Mouse (Mus musculus) forebrain, embryonic 14.5 days (tissue): Measurements from ENCODE around the gene Decr2. TPM values are rescaled to one million over a fixed set of nuclear protein-coding genes. Genes with fewer than 3 reads are reported as not detected.
"Not testable (repeated sequence)": the region's sequence is repeated elsewhere in the genome, so short reads cannot be mapped to it uniquely, and the experiment has no call there.

Experiments used
- ATAC-seq: fragments of 200-750 bp; cut with Nextera tagmentation; 2 replicates; pipeline ENCODE4 v1.8.0; 2017; ENCODE audit warnings: mild to moderate bottlenecking, moderate library complexity
- DNase-seq: peaks from one replicate; pipeline ENCODE4 v3.0.0-alpha.2; 2015; ENCODE audit warnings: low spot score
- H3K27ac ChIP-seq: fragments of 300-500 bp; sonication (generic); 2 replicates; pipeline ENCODE4 v1.5.1; 2014; ENCODE audit warnings: low read depth, mild to moderate bottlenecking, control low read depth, low read length, moderate library complexity
- H3K27me3 ChIP-seq: fragments of 300-500 bp; sonication (generic); replicated peaks from 2 replicates; pipeline ENCODE4 v1.6.1; 2014; ENCODE audit warnings: low read length, control low read depth, mixed read lengths; ENCODE audit not compliant: control insufficient read depth, insufficient read depth
- H3K36me3 ChIP-seq: fragments of 300-500 bp; sonication (generic); 2 replicates; pipeline ENCODE4 v1.6.1; 2014; ENCODE audit warnings: low read length, control low read depth; ENCODE audit not compliant: control insufficient read depth, insufficient read depth
- H3K4me1 ChIP-seq: fragments of 300-500 bp; sonication (generic); 2 replicates; pipeline ENCODE4 v1.6.1; 2014; ENCODE audit warnings: antibody characterized with exemption, low read length, control low read depth; ENCODE audit not compliant: control insufficient read depth, insufficient read depth
- H3K4me2 ChIP-seq: fragments of 300-500 bp; sonication (generic); 2 replicates; pipeline ENCODE4 v1.6.1; 2014; ENCODE audit warnings: mild to moderate bottlenecking, control low read depth, low read length
- H3K4me3 ChIP-seq: fragments of 300-500 bp; sonication (generic); 2 replicates; pipeline ENCODE4 v1.5.1; 2014; ENCODE audit warnings: low read depth, low read length, control low read depth
- H3K9ac ChIP-seq: fragments of 300-500 bp; sonication (generic); 2 replicates; pipeline ENCODE4 v1.6.1; 2014; ENCODE audit warnings: mild to moderate bottlenecking, low read length, control low read depth, moderate library complexity
- H3K9me3 ChIP-seq: fragments of 300-500 bp; sonication (generic); replicated peaks from 2 replicates; pipeline ENCODE4 v1.6.1; 2016; ENCODE audit warnings: low read length, control low read depth, mixed read lengths; ENCODE audit not compliant: control insufficient read depth
- WGBS: fragments of 180-500 bp; shearing (Covaris S2); extraction: QIAGEN DNeasy Blood & Tissue Kit; methylation state at CpG from one replicate; pipeline ENCODE4 v1.1.7; 2014; 5-methylcytosine and 5-hydroxymethylcytosine counted together
- polyA plus RNA-seq: library from polyadenylated mRNA; unstranded; fragments of >200 nt; fragmentation: Nextera tagmentation; extraction: Ambion mirVana; gene quantifications from 2 replicates; pipeline ENCODE4 v1.2.1, GENCODE M21; 2014

The Decr2 gene
- polyA plus RNA-seq, 1 experiment from 2014 or later, result 14.4 TPM

DNA sequence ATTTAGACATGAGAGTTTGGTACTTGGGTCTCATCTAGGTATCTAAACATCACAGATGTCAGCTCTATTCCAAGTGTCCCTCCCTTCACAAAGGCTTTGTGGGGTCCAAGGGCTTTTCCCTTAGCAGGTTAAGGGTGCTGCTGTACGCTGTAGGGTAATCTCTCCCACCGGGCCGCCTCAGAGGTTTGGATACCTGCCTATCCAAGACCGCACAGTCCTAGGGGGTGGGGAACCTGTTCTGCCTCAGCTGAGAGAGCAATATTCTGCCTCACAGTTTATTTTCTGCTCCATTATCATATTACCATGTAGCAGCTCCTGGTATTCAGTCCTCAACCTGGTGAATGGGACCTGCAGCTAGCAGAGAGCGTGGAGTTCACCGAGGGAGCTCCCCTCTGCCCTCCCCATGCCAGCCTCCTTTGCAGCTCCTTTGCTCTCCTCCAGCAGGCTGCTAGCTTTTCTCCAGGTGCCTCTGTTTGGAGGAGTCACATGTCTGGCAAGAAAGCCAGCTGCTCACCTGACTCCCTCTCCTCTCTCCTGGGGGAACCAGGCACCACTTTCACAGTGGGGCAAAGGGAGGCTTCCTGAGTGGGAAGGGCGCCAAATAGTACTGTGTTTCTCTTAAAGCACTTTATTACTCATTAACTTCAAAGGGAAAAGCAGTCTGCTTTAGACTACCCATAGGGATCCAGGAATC, 25.2 kb upstream of the Decr2 start:
- 82% methylated on average over 7 of the region's 7 CpGs for WGBS
- Histone ChIP-seq H3K27ac (no peak overlapping the region), H3K4me3 (no peak overlapping the region), H3K36me3 (no peaks in the 10 kb centered on the region), H3K9me3 (no peaks in the 10 kb centered on the region), H3K9ac (no peak overlapping the region), H3K4me1 (peaks cover 7% of the 10 kb centered on the region; the same call in 1 of the 2 replicates), H3K27me3 (peaks cover 29% of the 10 kb centered on the region), H3K4me2 (no peak overlapping the region)
- DNase-seq, result no peak
- no peak for ATAC-seq

DNA sequence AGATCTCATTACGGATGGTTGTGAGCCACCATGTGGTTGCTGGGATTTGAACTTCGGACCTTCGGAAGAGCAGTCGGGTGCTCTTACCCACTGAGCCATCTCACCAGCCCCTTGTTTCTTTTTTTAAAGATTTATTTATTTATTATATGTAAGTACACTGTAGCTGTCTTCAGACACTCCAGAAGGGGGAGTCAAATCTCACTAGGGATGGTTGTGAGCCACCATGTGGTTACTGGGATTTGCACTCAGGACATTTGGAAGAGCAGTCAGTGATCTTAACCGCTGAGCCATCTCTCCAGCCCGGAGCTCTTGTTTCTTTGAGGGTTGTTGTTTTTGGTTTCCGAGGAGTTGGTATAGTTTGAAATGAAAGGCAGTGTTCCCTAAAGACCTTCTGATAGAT, 24.3 kb upstream of the Decr2 start:
- not testable (repeated sequence) for H3K4me2 ChIP-seq, ATAC-seq

DNA sequence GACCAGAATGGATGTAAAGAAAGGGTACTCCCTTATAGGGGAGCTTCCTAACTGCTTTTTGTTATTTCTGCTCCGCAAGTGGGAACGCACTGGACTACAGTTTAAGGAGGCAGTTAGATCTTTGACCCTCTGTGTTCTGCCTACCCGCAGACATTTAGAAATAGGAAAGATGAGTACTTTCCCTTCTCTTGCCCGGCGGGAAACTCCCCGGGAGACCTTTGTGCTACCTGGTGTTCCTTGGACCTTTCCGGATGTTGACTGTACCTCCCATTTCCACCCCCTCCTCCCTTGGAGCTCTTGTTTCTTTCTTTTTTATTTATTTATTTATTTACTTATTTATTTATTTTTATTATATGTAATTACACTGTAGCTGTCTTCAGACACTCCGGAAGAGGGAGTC, 23.9 kb upstream of the Decr2 start:
- Histone ChIP-seq H3K36me3 (no peaks in the 10 kb centered on the region), H3K4me1 (peaks cover 7% of the 10 kb centered on the region; the same call in 1 of the 2 replicates), H3K9me3 (no peaks in the 10 kb centered on the region), H3K27ac (no peak overlapping the region), H3K27me3 (peaks cover 26% of the 10 kb centered on the region), H3K9ac (peak overlapping the region; percentile 79; the same call in 1 of the 2 replicates), H3K4me3 (peak overlapping the region; percentile 72), H3K4me2 (peak overlapping the region; percentile 95)
- WGBS, result 11% methylated on average over 8 of the region's 8 CpGs
- DNase-seq, result no peak
- no peak for ATAC-seq

More for the DNA sequence above, 24.3 kb upstream of the Decr2 start:
- H3K27ac ChIP-seq, H3K4me1 ChIP-seq, H3K9me3 ChIP-seq, H3K4me3 ChIP-seq, DNase-seq, H3K36me3 ChIP-seq, H3K9ac ChIP-seq: not testable (repeated sequence)
- peaks cover 27% of the 10 kb centered on the region for H3K27me3 ChIP-seq
- WGBS, result 73% methylated on average over 7 of the region's 7 CpGs

DNA sequence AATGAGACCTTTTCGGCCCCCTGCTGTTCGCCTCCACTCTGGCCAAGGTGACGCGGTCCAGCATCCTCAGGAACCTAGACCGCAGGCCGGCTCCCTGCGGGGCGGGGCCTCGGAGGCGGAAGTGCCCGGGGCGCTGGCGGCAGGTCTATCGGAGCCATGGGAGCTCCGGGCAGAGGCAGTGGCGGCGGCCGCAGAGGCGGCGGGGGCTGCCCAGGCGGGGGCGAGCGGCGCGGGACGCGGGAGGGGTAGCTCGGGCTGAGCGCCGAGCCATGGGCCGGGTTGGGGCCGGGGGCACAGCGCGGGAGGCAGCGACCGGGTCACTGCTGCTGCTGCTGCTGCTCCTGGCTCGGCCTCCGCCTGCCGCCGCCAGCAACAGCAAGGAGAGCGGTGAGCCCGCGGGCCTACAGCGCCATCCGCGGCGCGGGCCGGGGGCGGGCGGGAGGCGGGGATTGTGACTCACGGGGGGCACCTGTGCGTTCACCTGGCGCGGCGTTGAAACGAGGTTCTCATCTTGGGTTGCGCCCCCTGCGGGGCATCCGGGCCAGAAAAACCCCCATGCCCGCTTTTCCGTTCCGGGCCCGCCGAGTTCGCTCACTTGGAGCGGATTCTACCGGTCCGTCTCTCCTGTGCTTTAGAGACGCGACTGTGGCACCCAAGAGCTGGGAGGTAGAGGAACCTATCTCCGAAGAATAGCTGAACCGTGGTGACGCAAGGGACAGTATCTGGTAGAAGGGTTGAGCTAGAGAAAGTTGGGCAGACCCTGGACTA, 23.2 kb upstream of the Decr2 start, which contains the start of gene Tmem8:
Tmem8 (plus strand) TSS at position 119 of the 768 bp plus-strand sequence.
- H3K4me1 ChIP-seq, result peaks cover 7% of the 10 kb centered on the region; the same call in 1 of the 2 replicates
- WGBS, result under 1% methylated on average over 67 of the region's 75 CpGs
- peak within 1 kb of the TSS; percentile 72 for H3K4me3 ChIP-seq
- H3K27ac ChIP-seq, result no peak within 1 kb of the TSS; the same call in 1 of the 2 replicates
- H3K4me2 ChIP-seq, result peak within 1 kb of the TSS; percentile 95
- no peaks in the 10 kb centered on the region for H3K36me3 ChIP-seq
- H3K9ac ChIP-seq, result peak within 1 kb of the TSS; percentile 79
- DNase-seq (peak; percentile 52), ATAC-seq (peak; percentile 76)
- no peaks in the 10 kb centered on the region for H3K9me3 ChIP-seq
- peaks cover 26% of the 10 kb centered on the region for H3K27me3 ChIP-seq

DNA sequence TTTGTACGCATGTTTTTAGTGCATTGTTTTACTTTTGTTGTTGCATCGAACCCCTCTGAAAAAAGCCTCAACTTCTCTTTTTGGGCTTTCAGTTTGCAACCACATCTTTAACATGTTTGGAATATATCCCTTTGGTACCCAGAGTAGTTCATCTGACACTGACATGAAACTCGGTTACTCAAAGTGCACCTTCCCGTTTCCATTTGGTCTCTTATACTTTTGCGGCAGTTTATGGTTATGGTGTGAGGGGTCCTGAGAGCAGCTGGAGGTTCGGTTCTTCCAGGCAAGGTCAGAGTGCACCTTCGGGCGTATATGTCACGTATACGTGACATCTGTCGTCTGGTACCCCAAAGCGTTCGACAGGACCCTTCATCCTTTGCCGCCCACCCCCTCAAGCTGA, 22.6 kb upstream of the Decr2 start:
- no peak overlapping the region for H3K27ac ChIP-seq
- DNase-seq, result no peak
- peak overlapping the region; percentile 79 for H3K9ac ChIP-seq
- no peaks in the 10 kb centered on the region for H3K36me3 ChIP-seq
- peak overlapping the region; percentile 72 for H3K4me3 ChIP-seq
- WGBS, result 22% methylated on average over 14 of the region's 14 CpGs
- peaks cover 7% of the 10 kb centered on the region; the same call in 1 of the 2 replicates for H3K4me1 ChIP-seq
- H3K9me3 ChIP-seq, result no peaks in the 10 kb centered on the region
- H3K4me2 ChIP-seq, result peak overlapping the region; percentile 95
- ATAC-seq, result no peak
- H3K27me3 ChIP-seq, result peaks cover 26% of the 10 kb centered on the region

DNA sequence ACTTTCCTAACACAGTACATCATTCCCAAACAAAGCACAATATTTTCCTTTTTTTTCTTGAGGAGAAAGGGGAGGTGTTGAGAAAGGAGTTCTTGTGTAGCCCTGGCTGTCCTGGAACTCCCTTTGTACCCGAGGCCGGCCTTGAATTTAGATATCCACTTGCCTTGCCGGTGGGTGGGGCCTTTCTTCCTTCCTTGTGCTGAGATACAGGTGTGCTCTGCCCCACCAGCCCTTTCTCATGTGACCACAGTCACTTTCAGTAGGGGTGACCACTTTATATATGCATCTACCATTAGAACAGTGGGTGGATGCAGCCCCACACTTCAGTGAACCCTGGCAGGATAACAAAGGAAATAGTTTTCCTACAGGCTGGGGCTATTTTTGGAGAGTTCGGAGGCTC, 21.6 kb upstream of the Decr2 start:
- DNase-seq (no peak), ATAC-seq (no peak)
- no peaks in the 10 kb centered on the region for H3K9me3 ChIP-seq
- H3K36me3 ChIP-seq, result no peaks in the 10 kb centered on the region
- H3K4me3 ChIP-seq, result no peak overlapping the region
- H3K27ac ChIP-seq, result no peak overlapping the region
- no peak overlapping the region for H3K9ac ChIP-seq
- no peak overlapping the region for H3K4me2 ChIP-seq
- peaks cover 7% of the 10 kb centered on the region; the same call in 1 of the 2 replicates for H3K4me1 ChIP-seq
- WGBS, result 20% methylated on average over 4 of the region's 4 CpGs
- peaks cover 26% of the 10 kb centered on the region for H3K27me3 ChIP-seq

DNA sequence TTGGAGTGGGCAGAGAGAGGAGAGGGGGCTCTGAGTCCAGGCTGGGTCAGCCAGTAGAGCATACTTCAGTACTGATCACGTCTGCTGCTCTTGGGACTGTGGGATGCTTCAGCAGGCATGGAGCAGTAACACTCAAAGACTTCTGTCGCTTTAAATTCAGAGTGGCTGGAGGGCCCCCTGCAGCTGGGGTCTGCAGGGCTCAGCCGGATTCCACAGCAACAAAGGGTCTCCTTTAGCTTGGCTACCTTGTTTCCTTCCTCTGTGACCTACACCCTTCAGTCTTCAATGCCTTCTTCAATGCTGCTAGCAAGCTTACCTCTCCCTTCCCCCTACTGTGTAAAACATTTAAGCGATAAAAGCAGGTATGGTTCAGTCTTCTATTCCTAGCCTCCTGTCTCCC, 20.9 kb upstream of the Decr2 start:
- Histone ChIP-seq H3K9me3 (no peaks in the 10 kb centered on the region), H3K27ac (no peak overlapping the region), H3K4me1 (peaks cover 7% of the 10 kb centered on the region; the same call in 1 of the 2 replicates), H3K4me2 (no peak overlapping the region), H3K27me3 (peaks cover 26% of the 10 kb centered on the region), H3K4me3 (no peak overlapping the region), H3K36me3 (no peaks in the 10 kb centered on the region), H3K9ac (no peak overlapping the region)
- WGBS, result 3% methylated on average over 4 of the region's 4 CpGs
- ATAC-seq (no peak), DNase-seq (no peak)

DNA sequence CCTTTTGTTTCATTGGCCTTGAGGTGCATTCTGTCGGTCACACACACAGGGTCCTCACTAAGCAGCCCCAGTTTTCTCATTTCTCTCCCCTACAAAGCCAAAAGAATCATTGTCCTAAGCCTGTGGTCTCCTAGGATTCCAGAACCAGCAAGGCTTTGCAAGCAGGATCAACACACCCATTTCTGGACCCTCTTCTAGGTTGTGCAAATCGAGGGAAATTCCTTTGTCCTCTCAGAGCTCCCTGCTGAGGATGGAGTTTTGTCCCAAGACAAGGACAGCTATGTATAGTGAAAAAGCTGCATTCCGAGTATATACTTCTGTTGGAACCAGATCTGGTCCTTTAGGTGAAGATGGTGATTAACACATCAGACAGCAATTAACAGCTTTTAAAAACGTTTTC, 20.0 kb upstream of the Decr2 start:
- Histone ChIP-seq H3K27me3 (peaks cover 18% of the 10 kb centered on the region), H3K36me3 (no peaks in the 10 kb centered on the region), H3K27ac (no peak overlapping the region), H3K4me2 (no peak overlapping the region), H3K9me3 (no peaks in the 10 kb centered on the region), H3K9ac (no peak overlapping the region), H3K4me3 (no peak overlapping the region), H3K4me1 (peaks cover 7% of the 10 kb centered on the region; the same call in 1 of the 2 replicates)
- DNase-seq, result no peak
- no peak for ATAC-seq
- WGBS, result 16% methylated on average over 4 of the region's 4 CpGs

DNA sequence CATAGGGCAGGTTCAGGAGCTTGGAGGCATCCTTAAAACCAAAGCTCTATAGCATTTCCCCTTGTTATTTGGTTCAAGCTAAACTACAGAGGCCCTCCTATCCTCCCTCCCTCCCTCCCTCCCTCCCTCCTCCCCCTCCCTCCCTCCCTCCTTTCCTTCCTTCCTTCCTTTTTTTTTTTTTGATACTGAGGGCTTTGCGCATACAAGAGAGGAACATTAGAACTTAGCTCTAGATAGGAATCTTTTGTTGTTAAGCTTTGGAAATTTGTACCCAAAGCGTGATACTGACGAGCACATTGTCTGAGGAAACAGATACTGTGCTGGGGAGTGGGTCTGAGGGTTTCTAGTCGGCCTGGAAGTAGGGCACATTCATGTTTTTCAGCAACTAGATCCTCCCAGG, 15.5 kb upstream of the Decr2 start:
- no peak overlapping the region for H3K4me3 ChIP-seq
- no peaks in the 10 kb centered on the region for H3K4me1 ChIP-seq
- H3K4me2 ChIP-seq, result no peak overlapping the region
- H3K27ac ChIP-seq, result no peak overlapping the region
- DNase-seq, result no peak
- H3K36me3 ChIP-seq, result no peaks in the 10 kb centered on the region
- ATAC-seq, result no peak
- H3K9me3 ChIP-seq, result no peaks in the 10 kb centered on the region
- WGBS, result 69% methylated on average over 4 of the region's 4 CpGs
- no peak overlapping the region for H3K9ac ChIP-seq
- H3K27me3 ChIP-seq, result no peaks in the 10 kb centered on the region
